Mouse (Mus musculus) lung, postnatal 4 days (tissue): ENCODE data around the gene Stx8.

Experiments
- DNase-seq, 2 experiments: peaks; one replicate each; pipeline ENCODE4 v3.0.0; 2021

Stx8 gene

DNA sequence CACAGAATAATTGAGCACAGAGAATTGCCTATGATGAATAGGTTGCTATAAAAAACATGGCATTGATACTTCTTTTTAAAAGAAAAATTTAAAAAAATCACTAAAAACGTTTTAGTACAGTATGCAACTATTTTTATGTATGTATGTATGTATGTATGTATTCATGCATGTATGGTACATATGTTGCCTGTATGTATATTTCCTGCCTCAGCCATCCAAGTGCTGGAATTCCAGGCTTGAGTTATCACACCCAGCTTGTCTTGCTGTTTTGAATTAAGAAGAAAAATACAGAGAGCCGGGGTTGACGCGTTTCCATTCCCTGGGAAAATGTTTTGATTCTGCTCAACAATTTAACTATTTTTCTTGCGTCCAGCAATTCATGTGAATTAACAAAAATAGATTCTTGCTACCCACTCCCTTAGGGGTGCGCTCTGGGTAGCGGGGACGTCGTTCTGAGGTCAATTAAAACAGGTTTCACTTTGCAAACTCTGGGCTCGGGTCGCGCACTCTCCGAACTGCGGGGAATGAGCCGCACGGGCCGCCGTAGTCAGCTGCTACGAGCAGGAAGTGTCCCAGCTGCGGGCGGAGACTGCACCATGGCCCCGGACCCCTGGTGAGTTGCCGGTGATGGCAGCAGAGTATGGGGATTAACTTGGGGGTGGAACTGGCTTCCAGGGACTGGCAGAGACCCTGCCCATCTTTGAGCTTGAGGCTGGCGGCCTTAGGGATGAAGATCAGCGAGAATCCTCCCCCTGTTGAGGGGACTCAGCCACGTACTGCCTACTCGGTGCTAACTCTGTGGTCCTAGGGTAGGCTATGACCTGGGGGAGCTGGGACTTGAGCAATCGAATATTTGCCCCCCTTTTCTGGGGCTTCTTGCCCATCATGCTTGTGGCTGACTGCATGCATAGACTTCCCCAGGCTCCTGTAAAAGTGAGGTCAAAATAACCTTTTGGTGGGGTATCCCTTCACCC is at the start of gene Stx8:
TSS of gene Stx8 (plus strand) at position 289 of the 974 bp plus-strand sequence.
- DNase-seq: peak; percentile 95 to 96

DNA sequence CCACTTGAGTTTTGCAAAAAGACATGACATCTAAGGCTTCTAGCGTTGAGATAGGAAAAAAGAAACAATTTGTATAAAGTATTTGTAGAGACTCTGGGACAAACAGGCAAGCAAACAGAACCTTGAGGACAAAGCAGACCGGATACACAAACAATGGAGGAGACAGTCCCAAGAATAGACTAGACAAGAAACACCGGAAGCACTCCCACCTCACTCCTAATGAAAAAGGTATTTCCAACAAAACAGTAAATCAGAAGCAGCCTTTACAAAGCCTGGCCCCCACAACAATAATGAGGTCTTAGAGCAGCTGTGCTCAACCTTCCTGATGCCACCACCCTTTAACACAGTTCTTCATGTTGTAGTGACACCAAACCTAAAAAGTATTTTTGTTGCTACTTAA is 48.9 kb upstream of the Stx8 start:
- no peak for DNase-seq

DNA sequence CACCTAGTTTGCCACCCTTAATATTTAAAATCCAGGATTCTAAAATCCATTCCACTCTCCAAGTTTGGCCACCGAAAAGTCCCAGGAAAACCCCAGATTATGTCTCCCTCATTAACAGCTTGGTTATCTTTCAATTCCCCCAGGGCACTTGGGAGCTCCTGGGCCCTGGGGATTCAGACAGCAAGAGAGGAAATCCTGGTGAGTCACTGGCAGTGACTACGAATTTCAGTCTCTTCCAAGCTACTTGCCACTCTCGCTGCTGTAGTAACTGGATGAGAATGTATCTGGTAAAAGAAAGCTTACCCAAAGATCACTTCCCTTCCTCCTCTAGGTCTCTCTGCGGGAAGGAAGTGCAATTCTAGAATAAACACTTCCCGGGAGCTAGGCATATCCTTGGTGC is 46.4 kb upstream of the Stx8 start:
- no peak for DNase-seq

DNA sequence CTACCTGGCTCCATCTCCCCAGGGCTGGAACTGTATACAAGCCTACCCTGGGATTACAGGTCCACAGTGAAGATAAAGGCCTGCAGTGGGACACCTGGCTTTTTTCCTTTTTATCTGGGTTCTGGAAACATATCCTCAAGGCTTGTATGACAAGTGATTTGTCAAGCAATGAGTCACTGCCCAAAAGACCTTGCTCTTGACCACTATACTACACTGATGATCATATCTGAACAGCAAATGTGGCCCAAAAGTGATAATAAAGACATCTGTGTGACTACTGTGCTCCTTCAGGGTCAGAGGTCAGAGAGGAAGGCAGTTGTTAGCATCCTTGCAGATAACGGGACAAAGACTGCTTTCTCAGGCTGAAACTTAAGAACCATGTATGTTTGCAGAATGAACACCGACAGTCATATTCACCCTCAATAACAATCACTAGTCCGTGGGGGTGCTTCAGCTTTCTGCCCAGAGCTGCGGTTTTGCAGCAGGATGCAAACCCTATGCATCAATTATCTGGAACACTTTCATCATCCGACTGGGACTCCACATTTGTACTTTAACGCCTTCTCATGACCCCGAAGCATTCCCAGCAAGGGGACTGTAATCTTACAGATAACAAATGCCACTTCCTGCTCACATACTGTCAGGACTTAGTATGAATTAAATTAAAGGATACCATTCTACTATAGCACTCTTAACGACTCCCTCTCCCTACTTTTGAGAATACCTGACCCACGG is 45.6 kb upstream of the Stx8 start:
- no peak for DNase-seq

DNA sequence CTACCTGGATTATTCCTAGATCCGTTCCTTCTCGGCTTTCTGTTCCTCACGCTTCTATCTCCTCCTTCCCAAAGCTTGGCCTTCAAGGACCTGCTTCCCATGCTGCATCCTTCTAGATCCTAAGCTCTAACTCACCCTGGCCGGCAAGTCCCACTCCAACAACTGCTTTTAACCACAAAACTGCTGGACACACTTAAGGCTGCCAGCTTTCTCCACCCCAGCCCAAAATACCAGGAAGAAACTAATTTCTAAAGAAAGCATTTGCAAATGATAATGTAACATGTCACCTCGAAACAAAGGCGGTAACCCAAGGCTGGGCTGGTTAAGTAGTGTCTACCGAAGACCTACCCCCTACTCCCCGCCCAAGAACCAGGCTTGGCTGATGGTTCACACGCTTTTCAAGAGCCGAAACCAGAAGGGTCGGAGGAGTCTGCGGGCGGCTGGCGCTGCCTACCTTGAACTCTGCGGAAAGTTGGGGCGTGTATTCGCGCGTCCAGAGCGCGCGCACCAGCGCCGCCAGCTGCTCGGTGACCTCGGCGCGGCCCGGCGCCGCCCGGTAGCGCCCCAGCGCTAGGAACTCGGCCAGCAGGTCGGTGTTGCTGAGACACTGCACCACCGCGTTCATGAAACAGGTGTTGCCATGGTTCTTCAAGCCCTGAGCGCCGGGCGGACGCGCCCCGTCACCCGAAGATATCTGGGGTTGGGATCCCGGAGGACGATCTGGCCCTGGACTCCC is 44.7 kb upstream of the Stx8 start:
- peak; percentile 65 to 77 for DNase-seq

DNA sequence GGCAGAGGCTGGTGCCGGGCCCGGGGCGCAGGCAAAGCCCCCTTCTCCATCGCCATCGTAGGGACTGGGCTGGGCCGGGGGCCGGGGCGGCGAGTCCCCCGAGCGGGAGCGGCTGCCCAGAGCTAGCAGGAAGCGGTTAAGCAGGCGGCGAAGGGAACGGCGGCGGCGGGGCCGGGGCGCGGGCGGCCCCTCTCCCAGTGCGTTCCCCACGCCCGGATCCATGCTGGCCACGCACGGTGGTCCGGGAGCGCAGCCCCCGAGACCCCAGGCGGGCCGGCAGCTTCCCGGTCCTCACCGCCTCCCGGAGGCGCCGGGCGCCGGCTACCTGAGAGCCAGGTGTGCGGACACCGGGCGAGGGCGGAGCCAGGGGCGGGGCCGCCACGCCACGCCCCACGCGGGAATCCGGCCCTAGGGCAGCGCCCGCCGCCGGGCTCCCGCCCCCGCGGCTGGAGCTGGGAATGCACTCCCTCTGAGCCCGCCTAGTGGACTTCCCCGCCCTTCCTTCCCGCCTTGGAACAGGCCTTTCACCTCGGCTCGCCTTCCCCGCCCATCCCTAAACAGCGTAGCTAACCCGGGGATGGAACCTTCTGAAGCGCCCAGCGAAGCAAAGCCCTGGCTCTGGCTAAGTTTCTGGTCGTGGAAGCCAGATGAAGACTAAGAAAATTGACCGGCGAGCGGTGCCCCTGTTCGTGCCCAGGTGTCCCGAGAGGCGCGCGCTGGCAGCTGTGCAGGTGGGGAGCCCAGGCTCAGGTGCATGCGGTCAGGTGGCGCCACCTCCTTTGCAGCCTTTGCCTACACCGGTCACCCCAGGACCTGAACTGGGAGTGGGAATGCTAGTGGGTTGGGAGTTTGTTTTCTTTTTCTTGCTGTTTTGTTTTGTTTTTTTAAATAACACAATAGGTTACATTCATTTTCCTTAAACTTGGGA is 43.9 kb upstream of the Stx8 start, which contains the start of gene Usp43:
TSS of gene Usp43 (minus strand) at position 327 of the 928 bp plus-strand sequence.
- peak; percentile 87 to 92 for DNase-seq

DNA sequence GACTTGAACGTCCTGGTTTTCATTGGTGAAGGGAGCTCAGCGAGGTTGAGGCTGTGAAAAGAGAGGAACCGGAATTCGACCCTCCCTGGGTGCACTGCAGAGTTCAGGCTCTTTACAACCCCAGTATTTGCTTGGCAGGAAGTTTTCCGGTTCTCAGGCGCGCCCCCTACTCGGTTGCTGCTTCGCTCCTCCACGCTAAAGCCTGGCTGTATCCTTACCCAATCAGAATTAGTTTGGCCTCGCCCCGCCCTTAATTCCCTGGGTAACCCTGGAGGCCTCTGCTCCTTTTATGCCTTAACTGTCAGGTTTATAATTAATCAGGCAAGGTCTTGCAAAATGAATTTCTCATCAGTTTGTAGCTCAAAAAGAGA is 43.3 kb upstream of the Stx8 start:
- peak; percentile 83 to 85 for DNase-seq

DNA sequence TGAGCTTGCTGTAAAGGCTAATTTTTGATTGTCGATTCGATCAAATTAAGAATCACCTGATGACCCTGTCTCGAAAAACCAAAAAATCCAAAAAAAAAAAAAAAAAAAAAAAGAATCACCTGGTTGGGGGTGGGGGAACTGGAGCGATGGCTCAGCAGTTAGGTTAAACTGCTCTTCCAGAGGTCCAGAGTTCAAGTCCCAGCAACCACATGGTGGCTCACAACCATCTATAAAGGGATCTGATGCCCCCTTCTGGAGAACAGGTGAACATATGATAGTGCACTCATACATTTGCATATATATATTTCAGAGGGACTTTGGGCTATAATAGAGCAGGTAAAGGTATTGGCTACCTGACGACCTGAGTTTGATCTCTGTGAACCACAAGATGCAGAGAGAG is 42.3 kb upstream of the Stx8 start:
- DNase-seq: no peak

DNA sequence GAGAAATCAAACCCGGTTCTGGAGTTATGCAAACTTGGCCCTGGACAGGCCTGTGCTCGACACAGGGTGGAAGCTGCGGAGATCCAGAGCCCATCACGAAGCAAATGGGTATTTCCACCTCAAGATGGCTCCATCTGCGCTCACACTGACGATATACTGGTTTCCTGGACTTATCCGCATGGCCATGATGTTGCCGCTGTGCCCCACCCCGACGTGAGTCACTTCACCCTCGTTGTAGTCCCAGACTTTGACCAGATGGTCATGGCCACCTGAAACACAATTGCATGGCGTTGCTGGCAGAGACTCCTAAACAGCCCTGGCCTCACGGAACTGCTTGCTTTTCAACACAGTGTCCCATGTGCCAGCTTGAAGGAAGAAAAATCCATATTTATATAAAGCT is 41.0 kb upstream of the Stx8 start:
- no peak for DNase-seq

DNA sequence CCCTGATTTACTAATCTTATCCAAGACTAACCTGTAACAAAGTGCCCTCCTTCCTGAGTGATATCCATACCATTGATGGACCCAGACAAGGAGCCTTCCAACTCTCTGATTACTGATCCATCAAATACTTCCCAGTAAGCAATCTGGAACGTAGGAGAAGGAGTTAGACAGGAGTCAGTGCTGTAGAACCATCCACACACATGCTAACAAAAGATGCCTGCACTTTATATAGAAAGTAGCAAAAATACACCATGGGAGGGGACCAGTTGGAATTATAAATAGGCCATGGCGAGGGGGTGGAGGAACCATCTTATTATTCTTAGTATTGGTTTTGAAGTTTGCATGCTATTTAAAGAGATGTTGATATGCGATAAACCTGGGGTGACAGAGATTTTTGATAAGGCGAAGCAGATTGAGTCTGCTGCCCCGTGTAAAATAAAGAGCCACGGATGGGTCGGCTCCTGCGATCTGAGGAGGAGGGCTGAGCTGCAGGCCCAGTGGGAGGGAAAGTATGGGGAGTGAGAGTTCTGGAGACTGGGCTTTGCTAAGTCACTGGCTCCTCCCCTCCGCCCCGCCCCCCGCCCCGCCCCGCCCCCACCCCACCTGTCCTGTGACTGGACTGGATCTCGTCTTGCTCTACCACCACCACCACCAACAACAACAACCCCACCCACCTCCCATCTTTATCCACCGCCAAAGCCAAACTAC is 39.5 kb upstream of the Stx8 start:
- DNase-seq: no peak

DNA sequence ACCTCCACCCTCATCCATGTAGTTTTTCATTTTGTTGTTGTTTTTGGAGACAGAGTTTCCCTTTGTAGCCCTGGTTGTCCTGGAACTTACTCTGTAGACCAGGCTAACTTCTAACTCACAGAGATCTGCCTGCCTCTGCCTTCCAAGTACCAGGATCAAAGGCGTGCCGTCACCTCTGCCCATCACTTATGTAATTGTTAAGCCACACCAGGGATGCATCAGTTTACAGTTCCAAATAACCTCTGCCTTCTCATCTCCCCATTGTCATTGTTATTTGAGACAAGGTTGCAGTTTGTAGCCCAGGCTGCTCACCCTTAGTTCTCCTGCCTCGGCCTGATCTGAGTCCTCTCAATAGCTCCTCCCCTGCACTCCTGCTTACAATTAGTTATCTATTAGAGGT is 33.8 kb upstream of the Stx8 start:
- no peak for DNase-seq

DNA sequence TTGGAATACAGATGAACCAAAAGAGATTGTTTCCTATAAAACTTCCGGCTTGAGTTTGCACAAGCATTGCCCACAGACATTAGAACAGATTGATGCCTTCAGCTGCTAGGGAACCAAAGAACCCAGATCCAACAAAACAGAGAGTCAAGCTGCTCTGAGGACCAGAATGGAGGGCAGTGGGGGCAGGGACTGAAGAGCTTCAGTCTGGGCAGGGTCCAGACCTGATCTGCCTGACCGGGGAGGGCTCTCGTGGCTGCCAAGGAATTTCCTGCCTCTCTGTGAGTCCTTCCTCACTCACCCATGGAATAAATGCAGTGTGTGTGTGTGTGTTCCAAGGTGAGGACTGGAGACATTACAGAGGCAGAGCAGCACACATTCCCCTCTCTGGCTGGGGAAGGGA is 17.8 kb upstream of the Stx8 start:
- no peak for DNase-seq

DNA sequence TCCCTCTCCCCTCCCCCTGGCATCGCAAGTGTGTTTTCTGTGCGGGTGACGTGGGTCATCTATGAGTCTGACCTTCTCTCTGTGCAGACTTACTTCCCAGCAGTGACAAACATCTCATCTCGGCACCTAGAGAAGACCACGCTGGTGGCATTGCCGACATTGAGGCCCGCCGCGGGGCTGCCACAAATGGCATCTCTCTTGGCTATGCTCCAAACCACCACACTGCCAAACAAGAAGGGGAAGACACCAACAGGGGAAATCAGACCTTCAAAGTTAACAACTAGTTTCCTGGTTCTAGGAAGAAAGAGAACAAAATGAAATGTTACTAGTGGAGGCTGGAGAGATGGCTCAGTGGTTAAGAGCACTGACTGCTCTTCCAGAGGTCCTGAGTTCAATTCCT is 16.5 kb upstream of the Stx8 start:
- no peak for DNase-seq

DNA sequence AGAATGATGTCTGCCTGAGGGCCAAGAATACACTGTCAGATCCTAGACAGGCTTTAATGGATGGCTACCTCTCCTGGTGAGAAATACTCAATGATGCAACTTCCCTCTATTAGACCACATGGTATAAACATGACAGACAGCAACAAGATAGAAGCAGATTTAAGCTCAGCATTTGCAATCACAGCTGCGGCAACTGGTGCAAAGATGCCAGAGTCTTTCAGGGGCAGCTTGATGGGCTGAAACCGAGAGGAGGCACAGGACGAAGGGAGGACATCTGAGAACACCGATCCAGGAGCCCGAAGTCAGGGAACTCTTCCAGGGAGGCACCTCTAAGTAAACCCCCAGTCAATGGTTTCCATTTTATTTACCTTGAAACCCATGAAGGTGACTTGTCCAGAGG is 12.4 kb upstream of the Stx8 start:
- DNase-seq: no peak

DNA sequence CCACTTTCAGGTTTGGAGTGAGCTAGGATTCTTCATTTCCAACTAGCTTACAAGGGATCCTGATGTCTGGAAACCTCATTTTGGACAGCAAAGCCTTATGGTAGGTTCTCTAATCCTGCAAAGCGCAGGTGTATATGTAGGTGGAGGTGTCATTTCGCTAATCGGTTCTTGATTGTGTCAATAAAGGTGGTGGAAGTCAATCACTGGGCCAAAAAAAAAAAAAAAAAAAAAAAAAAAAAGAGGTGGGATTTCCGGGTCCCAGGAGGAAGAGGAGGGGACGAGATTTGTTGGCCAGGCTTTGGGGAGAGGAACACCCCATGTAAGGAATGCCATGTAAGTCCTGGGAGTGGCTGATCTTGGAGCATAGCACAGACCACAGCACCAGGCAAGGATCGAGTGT is 11.6 kb upstream of the Stx8 start:
- DNase-seq: no peak

DNA sequence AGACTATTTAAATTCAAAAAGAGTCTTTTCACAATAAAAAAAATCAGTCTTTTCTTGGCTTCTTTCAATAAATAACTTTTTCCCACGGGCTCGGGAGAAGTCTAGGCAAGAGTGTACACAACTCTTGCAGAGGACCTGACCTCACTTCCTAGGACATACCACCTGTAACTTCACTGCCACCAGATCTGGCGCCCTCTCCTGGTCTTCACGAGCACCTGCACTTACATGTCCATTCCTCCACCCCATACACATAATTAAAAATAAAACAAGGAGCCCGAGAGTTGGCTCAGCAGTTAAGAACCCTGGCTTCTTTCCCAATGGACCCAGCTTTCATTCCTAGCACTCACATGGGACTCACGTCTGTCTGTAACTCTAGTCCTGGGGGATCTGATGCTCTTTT is 1.9 kb upstream of the Stx8 start:
- DNase-seq: no peak

DNA sequence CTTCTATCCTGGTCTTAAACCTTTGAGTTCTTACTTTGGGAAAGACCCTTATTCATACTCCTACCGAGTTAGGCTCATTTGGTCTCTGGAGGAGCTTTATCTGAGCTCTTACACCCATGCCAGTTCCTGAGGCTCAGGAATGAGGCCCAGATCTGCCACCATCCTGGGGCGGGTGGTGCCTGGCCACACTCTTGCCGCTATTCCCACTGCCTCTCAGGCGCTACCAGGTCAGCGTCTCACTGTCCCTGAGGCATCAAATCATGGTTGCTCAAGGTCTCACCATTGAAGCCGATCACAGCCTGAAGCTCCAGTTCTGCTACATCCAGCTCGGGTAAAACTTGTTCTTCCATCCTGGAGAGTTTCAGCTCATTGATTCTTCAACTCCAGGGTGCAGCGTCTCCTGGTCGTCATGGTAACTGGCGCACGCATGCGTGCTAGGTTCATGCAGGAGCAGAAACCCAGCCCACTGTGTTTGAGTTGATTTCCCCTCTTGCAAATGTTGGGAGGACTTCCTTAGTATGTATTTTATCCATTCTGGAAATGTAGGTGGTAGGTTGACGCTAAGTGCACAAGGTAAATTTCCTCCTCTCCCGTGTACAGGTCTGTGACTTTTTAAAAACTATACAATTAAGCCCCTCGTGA is 630 bp upstream of the Stx8 start, which contains the start of gene Cfap52:
TSS of gene Cfap52 (minus strand) at position 410 of the 642 bp plus-strand sequence.
- DNase-seq: peak; percentile 86

DNA sequence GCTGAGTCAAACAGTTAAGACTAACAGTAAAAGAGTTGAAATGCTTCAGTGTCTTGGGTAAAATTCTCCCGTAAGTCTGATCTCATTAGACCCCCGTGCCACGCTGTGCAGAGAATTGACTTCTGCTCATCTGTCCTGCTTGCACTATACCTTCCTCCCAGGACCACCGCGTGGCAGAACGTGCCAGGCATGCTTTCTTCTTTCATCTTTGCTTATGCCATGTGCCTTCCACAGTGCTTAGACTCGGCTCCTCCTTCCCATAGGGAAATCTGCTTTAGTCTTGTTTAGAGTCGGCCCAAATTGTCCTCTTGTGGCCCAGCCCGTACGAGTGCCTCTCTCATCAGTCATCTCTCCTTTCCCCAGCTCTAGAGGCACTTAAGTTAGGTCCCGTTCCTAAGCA is 1.8 kb downstream of the Stx8 start:
- no peak for DNase-seq

DNA sequence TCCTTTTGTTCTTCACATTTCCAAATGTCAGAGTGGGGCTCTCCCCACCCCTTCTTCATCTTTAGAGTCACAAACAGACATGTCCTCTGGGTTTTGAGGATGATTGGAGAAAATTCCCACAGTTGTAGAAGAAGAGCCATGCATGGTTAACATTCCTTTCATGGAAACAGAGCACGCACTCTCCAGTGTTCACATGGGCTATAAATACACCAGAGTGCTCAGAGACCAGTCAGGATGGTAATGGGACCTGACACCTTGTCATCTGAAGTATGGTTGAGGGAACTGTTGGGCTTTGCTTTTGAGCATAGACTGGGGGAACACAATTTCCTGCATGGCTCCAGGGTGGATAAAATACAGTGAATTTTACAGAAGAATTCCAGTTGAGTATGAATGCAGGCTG is 6.6 kb downstream of the Stx8 start:
- DNase-seq: no peak

DNA sequence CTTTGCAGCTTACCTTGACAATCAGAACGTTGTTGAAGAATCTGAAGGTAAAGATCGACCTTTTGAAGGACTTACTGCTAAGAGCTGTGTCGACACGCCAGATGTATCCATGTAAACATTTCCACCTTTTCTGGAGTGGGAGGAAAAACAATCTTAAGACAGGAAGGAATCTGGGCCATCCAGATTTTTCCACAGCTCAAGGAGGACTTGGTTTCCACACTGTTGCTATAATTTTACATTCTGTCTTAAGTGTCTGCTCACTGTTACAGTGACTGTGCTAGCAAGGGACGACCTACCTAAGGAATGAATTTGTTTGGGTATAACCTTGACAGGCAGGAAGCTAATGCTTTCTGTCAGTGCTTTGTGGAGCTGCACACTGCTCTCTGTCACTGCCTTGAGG is 7.2 kb downstream of the Stx8 start:
- peak in 1 of 2 experiments; percentile 7 for DNase-seq

DNA sequence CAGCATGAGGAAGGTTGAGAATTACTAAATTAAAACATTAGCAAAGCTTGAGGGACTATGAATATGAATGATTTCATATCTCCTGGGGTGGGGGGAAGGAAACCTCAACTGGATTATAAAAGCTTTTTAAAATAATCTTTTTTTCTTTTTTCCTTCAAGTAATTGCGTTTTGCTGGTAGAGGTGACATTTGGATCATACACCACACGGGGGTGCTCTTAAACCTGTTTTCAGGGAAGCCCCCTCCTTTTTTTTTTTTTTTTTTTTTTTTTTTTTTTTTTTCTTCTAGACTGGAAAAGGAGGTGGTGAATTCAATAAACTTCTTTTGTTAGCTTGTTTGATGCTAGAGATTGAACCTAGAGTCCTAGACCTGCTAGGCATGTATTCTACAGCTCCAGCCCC is 9.3 kb downstream of the Stx8 start:
- peak in 1 of 2 experiments; percentile 37 for DNase-seq
